Mouse (Mus musculus): ENCODE measurements around the gene Ubash3b. TPM values are rescaled to one million over a fixed set of nuclear protein-coding genes. Genes with fewer than 3 reads are reported as not detected.

Gene Ubash3b
- polyA plus RNA-seq, 1 experiment from 2014 or later: 34.8 TPM

GRCm38 (mm10) chr9:41187498-41187897 lies 26.0 kb upstream of the Ubash3b start:
- Histone ChIP-seq H3K27ac (replicated peaks) (no peak overlapping the region), H3K4me1 (replicated peaks) (peaks cover 20% of the 10 kb centered on the region), H3K4me3 (no peak overlapping the region), H3K9ac (no peak overlapping the region), H3K9me3 (no peaks in the 10 kb centered on the region), H3K36me3 (no peaks in the 10 kb centered on the region), H3K27me3 (no peaks in the 10 kb centered on the region), H3K4me2 (no peak overlapping the region)
- 90% methylated on average over 9 of the region's 9 CpGs for WGBS
- no peak for ATAC-seq (ENCODE audit: low read depth)

GRCm38 (mm10) chr9:41185331-41185730 lies 23.8 kb upstream of the Ubash3b start:
- WGBS: 52% methylated on average over 9 of the region's 9 CpGs
- ATAC-seq (ENCODE audit: low read depth): no peak
- Histone ChIP-seq H3K27ac (replicated peaks) (no peak overlapping the region), H3K4me2 (no peak overlapping the region), H3K36me3 (no peaks in the 10 kb centered on the region), H3K4me3 (no peak overlapping the region), H3K9me3 (no peaks in the 10 kb centered on the region), H3K9ac (no peak overlapping the region), H3K27me3 (no peaks in the 10 kb centered on the region), H3K4me1 (replicated peaks) (peaks cover 4% of the 10 kb centered on the region)

DNA sequence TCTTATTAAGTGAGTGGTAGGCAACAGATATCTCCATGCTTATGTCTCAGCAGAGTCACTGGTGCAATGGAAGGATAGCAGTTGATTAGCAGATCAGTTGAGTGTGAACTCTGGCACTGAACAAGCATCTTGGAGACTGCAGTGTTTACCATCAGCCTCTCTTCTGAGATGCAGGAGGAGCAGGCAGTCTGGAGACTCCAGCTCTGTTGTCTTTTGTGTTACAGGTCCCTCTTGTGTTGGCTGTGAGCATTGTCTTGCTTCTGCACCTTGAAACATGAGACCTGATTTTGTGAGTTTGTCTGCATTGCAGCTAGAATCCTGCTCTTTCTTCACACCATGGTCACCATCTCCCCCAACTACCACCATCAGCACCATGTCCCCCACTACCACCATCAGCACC lies 21.1 kb upstream of the Ubash3b start:
- Histone ChIP-seq H3K9ac (no peak overlapping the region), H3K27ac (replicated peaks) (no peak overlapping the region), H3K36me3 (no peaks in the 10 kb centered on the region), H3K4me1 (replicated peaks) (no peaks in the 10 kb centered on the region; the same call in none of the 2 replicates), H3K27me3 (no peaks in the 10 kb centered on the region), H3K4me2 (no peak overlapping the region), H3K4me3 (no peak overlapping the region), H3K9me3 (no peaks in the 10 kb centered on the region)
- ATAC-seq (ENCODE audit: low read depth): peak; percentile 88

DNA sequence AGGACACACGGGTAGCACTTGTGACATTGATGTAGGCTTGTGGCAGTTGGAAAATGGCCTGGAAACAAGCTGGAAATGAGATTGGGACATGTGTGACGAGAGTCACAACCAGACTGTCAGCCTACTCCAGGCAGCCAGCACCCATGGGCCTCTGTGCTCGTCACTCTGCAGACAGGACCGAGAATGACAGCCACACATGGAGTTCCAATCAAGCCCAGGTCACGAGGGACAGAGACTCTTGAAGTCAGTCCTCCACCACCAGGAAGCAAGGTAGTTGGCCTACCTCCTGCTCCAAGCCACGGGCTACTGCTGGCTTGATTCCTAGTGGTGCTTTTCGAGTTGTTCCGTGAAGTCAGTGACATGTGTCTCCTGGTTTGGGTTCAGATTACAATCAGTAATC lies 20.3 kb upstream of the Ubash3b start:
- Histone ChIP-seq H3K4me3 (no peak overlapping the region), H3K9ac (no peak overlapping the region), H3K9me3 (no peaks in the 10 kb centered on the region), H3K36me3 (no peaks in the 10 kb centered on the region), H3K27me3 (no peaks in the 10 kb centered on the region), H3K27ac (replicated peaks) (no peak overlapping the region), H3K4me2 (no peak overlapping the region), H3K4me1 (replicated peaks) (no peaks in the 10 kb centered on the region; the same call in none of the 2 replicates)
- no peak for ATAC-seq (ENCODE audit: low read depth)
- 83% methylated on average over 8 of the region's 8 CpGs for WGBS

DNA sequence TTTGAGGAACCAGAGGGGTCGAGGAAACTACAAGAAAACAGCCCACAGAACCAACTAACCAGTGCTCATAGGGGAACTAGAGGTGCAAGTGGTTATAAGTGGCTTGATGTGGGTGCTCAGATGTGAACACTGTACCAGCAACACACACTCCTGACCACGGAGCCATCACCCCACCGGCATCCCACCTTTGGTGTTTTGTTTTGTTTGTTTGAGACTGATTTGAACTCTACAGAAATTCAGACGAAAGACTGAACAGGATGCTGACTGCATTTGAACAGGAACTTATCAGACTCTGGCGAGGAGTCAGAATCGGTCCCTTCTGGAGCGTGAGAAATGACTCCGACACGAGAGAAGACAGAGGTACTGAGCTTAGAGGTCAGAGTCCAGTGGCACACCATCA lies 19.9 kb upstream of the Ubash3b start:
- ATAC-seq (ENCODE audit: low read depth): no peak
- WGBS: 86% methylated on average over 9 of the region's 9 CpGs
- H3K4me2 ChIP-seq: no peak overlapping the region
- H3K4me3 ChIP-seq: no peak overlapping the region
- no peaks in the 10 kb centered on the region; the same call in none of the 2 replicates for H3K4me1 ChIP-seq (replicated peaks)
- no peaks in the 10 kb centered on the region for H3K9me3 ChIP-seq
- H3K27ac ChIP-seq (replicated peaks): no peak overlapping the region
- H3K36me3 ChIP-seq: no peaks in the 10 kb centered on the region
- H3K9ac ChIP-seq: no peak overlapping the region
- H3K27me3 ChIP-seq: no peaks in the 10 kb centered on the region

DNA sequence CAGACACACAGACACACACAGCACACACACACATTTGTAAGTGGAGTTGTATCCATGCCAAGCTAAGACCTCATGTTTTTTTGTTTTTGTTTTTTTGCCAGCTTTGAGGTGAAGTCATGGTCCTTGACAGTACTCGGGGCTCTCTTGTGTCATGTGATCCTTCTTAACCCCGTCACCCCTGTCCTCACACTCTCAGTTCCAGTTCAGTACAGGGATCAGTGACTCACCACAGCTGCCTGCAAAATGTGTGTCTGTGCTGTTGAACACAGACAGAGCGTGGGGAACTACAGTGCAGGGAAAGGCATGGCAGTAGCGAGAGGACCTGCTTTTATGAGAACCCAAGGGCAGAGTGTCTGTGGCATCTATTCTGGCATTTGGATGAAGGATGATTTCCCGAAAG lies 17.6 kb upstream of the Ubash3b start:
- Histone ChIP-seq H3K4me3 (no peak overlapping the region), H3K36me3 (no peaks in the 10 kb centered on the region), H3K9ac (no peak overlapping the region), H3K4me2 (no peak overlapping the region), H3K27me3 (no peaks in the 10 kb centered on the region), H3K9me3 (no peaks in the 10 kb centered on the region), H3K27ac (replicated peaks) (no peak overlapping the region), H3K4me1 (replicated peaks) (peaks cover 9% of the 10 kb centered on the region; the same call in 1 of the 2 replicates)
- WGBS: 80% methylated on average over 5 of the region's 5 CpGs
- no peak for ATAC-seq (ENCODE audit: low read depth)

GRCm38 (mm10) chr9:41173158-41173557 lies 11.7 kb upstream of the Ubash3b start:
- Histone ChIP-seq H3K4me1 (replicated peaks) (peaks cover 9% of the 10 kb centered on the region; the same call in 1 of the 2 replicates), H3K9ac (no peak overlapping the region), H3K4me2 (no peak overlapping the region), H3K9me3 (no peaks in the 10 kb centered on the region), H3K27ac (replicated peaks) (no peak overlapping the region), H3K27me3 (no peaks in the 10 kb centered on the region), H3K36me3 (no peaks in the 10 kb centered on the region), H3K4me3 (no peak overlapping the region)
- ATAC-seq (ENCODE audit: low read depth): no peak
- 72% methylated on average over 3 of the region's 3 CpGs for WGBS

- 88% methylated on average over 8 of the region's 8 CpGs for WGBS
- H3K9me3 ChIP-seq: no peaks in the 10 kb centered on the region
- H3K9ac ChIP-seq: no peak overlapping the region
- no peaks in the 10 kb centered on the region for H3K27me3 ChIP-seq
- H3K4me3 ChIP-seq: no peak overlapping the region
- no peak for ATAC-seq (ENCODE audit: low read depth)
- H3K27ac ChIP-seq (replicated peaks): no peak overlapping the region
- H3K36me3 ChIP-seq: no peaks in the 10 kb centered on the region
- peaks cover 9% of the 10 kb centered on the region; the same call in 1 of the 2 replicates for H3K4me1 ChIP-seq (replicated peaks)
- H3K4me2 ChIP-seq: no peak overlapping the region
Measured at GRCm38 (mm10) chr9:41172426-41172825, 10.9 kb upstream of the Ubash3b start.

DNA sequence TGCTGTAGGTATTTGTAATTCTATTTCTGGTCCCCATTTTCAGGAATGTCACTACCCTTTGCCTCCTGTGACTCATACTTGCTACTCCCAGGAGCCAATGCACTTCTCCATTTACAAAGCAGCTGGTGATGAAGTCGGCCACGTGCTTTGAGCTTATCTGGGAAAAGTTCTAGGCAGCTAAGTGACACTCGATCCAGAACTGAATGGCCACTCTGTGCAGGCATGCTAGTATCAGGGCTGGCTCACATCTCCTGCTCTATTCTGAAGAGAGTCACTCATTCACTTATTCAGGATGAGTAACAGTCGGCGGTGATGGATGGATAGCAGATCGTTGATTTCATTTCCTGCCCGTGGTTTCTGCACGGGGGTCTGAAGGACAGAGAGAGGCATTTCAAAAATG lies 8.5 kb upstream of the Ubash3b start:
- Histone ChIP-seq H3K27me3 (no peaks in the 10 kb centered on the region), H3K4me3 (no peak overlapping the region), H3K27ac (replicated peaks) (no peak overlapping the region), H3K9ac (no peak overlapping the region), H3K4me1 (replicated peaks) (peaks cover 4% of the 10 kb centered on the region; the same call in 1 of the 2 replicates), H3K4me2 (no peak overlapping the region), H3K9me3 (no peaks in the 10 kb centered on the region), H3K36me3 (no peaks in the 10 kb centered on the region)
- no peak for ATAC-seq (ENCODE audit: low read depth)
- 68% methylated on average over 8 of the region's 8 CpGs for WGBS

GRCm38 (mm10) chr9:41168656-41169055 lies 7.2 kb upstream of the Ubash3b start:
- H3K27me3 ChIP-seq: no peaks in the 10 kb centered on the region
- H3K9me3 ChIP-seq: no peaks in the 10 kb centered on the region
- H3K4me3 ChIP-seq: no peak overlapping the region
- no peaks in the 10 kb centered on the region for H3K4me1 ChIP-seq (replicated peaks)
- H3K27ac ChIP-seq (replicated peaks): no peak overlapping the region
- no peak overlapping the region for H3K4me2 ChIP-seq
- no peak for ATAC-seq (ENCODE audit: low read depth)
- no peak overlapping the region for H3K9ac ChIP-seq
- H3K36me3 ChIP-seq: no peaks in the 10 kb centered on the region
- 94% methylated on average over 2 of the region's 2 CpGs for WGBS

- H3K9ac ChIP-seq: no peak overlapping the region
- WGBS: 92% methylated on average over 6 of the region's 6 CpGs
- H3K27me3 ChIP-seq: no peaks in the 10 kb centered on the region
- H3K27ac ChIP-seq (replicated peaks): no peak overlapping the region
- H3K4me1 ChIP-seq (replicated peaks): no peaks in the 10 kb centered on the region
- no peak overlapping the region for H3K4me2 ChIP-seq
- ATAC-seq (ENCODE audit: low read depth): no peak
- H3K9me3 ChIP-seq: no peaks in the 10 kb centered on the region
- H3K36me3 ChIP-seq: no peaks in the 10 kb centered on the region
- no peak overlapping the region for H3K4me3 ChIP-seq
Measured at GRCm38 (mm10) chr9:41168206-41168605, 6.7 kb upstream of the Ubash3b start.

- no peak overlapping the region for H3K9ac ChIP-seq
- no peaks in the 10 kb centered on the region for H3K4me1 ChIP-seq (replicated peaks)
- no peak overlapping the region for H3K4me2 ChIP-seq
- no peaks in the 10 kb centered on the region for H3K27me3 ChIP-seq
- H3K4me3 ChIP-seq: no peak overlapping the region
- H3K36me3 ChIP-seq: no peaks in the 10 kb centered on the region
- no peaks in the 10 kb centered on the region for H3K9me3 ChIP-seq
- no peak for ATAC-seq (ENCODE audit: low read depth)
- no peak overlapping the region for H3K27ac ChIP-seq (replicated peaks)
- WGBS: 46% methylated on average over 9 of the region's 10 CpGs
Measured at GRCm38 (mm10) chr9:41166886-41167285, 5.4 kb upstream of the Ubash3b start.

GRCm38 (mm10) chr9:41162363-41162762 lies 866 bp upstream of the Ubash3b start:
- Histone ChIP-seq H3K4me3 (no peak overlapping the region), H3K27me3 (peaks cover 13% of the 10 kb centered on the region; the same call in 1 of the 2 replicates), H3K4me1 (replicated peaks) (peaks cover 10% of the 10 kb centered on the region), H3K36me3 (no peaks in the 10 kb centered on the region), H3K9ac (no peak overlapping the region), H3K9me3 (no peaks in the 10 kb centered on the region), H3K4me2 (no peak overlapping the region), H3K27ac (replicated peaks) (no peak overlapping the region)
- no peak for ATAC-seq (ENCODE audit: low read depth)
- 77% methylated on average over 4 of the region's 4 CpGs for WGBS

All from neural tube, embryonic 13.5 days (tissue).